Mouse (Mus musculus) midbrain, embryonic 13.5 days (tissue): ENCODE results near the gene Tfap2a. TPM values are rescaled to one million over a fixed set of nuclear protein-coding genes. Genes with fewer than 3 reads are reported as not detected.

Experiments used
- ATAC-seq: fragments of 200-750 bp; cut with Nextera tagmentation; 2 replicates; pipeline ENCODE4 v1.8.0; 2017; ENCODE audit warnings: mild to moderate bottlenecking, moderate TSS enrichment, moderate library complexity
- H3K27ac ChIP-seq: fragments of 300-500 bp; sonication (generic); 2 replicates; pipeline ENCODE4 v1.5.1; 2015; ENCODE audit warnings: inconsistent platforms, mild to moderate bottlenecking, moderate library complexity
- H3K27me3 ChIP-seq: fragments of 300-500 bp; sonication (generic); 2 replicates; pipeline ENCODE4 v1.6.1; 2015; ENCODE audit warnings: mild to moderate bottlenecking, inconsistent platforms
- H3K36me3 ChIP-seq: fragments of 300-500 bp; sonication (generic); 2 replicates; pipeline ENCODE4 v1.6.1; 2015; ENCODE audit warnings: mild to moderate bottlenecking, inconsistent platforms
- H3K4me1 ChIP-seq: fragments of 300-500 bp; sonication (generic); replicated peaks from 2 replicates; pipeline ENCODE4 v1.6.1; 2015; ENCODE audit warnings: inconsistent platforms
- H3K4me2 ChIP-seq: fragments of 300-500 bp; sonication (generic); replicated peaks from 2 replicates; pipeline ENCODE4 v1.6.1; 2015; ENCODE audit warnings: moderate library complexity, mild to moderate bottlenecking, inconsistent platforms
- H3K4me3 ChIP-seq: fragments of 300-500 bp; sonication (generic); replicated peaks from 2 replicates; pipeline ENCODE4 v1.5.1; 2015; ENCODE audit warnings: mild to moderate bottlenecking, inconsistent platforms
- H3K9ac ChIP-seq: fragments of 300-500 bp; sonication (generic); replicated peaks from 2 replicates; pipeline ENCODE4 v1.6.1; 2015; ENCODE audit warnings: mild to moderate bottlenecking, inconsistent platforms
- H3K9me3 ChIP-seq: fragments of 300-500 bp; sonication (generic); 2 replicates; pipeline ENCODE4 v1.6.1; 2016; ENCODE audit warnings: mild to moderate bottlenecking, inconsistent platforms
- WGBS: fragments of 180-500 bp; shearing (Covaris S2); methylation state at CpG from one replicate; pipeline ENCODE4 v1.1.7; 2015; 5-methylcytosine and 5-hydroxymethylcytosine counted together
- polyA plus RNA-seq: library from polyadenylated mRNA; unstranded; fragments of >200 nt; fragmentation: Nextera tagmentation; extraction: Ambion mirVana; gene quantifications from 2 replicates; pipeline ENCODE4 v1.2.1, GENCODE M21; 2015

The Tfap2a gene
- polyA plus RNA-seq, 1 experiment from 2014 or later = 8.9 TPM

DNA sequence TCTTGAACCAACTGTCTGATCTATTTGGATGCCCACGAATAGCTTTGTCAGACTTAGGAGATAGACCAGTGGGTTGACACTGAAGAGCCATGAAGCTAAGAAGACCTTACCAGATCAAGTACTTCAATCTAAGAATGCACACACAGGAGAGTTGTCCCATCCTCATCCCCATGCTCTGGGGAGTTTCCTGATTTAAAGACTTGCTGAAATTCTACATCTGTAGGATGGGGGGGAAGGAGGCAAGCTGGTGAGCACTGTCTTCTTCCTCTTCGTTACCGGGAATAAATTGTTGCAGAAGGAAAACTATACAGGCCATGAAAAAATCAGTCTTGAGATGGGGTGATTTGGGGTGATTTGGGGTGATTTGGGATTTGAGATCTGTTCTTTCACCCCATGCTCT lies 30.5 kb downstream of the Tfap2a start:
- ATAC-seq = no peak
- Histone ChIP-seq H3K36me3 (no peaks in the 10 kb centered on the region), H3K9ac (no peak overlapping the region), H3K4me1 (peaks cover 40% of the 10 kb centered on the region), H3K27me3 (peaks cover 99% of the 10 kb centered on the region), H3K4me2 (no peak overlapping the region), H3K27ac (no peak overlapping the region), H3K4me3 (no peak overlapping the region), H3K9me3 (no peaks in the 10 kb centered on the region)
- 1% methylated on average over 3 of the region's 3 CpGs for WGBS

DNA sequence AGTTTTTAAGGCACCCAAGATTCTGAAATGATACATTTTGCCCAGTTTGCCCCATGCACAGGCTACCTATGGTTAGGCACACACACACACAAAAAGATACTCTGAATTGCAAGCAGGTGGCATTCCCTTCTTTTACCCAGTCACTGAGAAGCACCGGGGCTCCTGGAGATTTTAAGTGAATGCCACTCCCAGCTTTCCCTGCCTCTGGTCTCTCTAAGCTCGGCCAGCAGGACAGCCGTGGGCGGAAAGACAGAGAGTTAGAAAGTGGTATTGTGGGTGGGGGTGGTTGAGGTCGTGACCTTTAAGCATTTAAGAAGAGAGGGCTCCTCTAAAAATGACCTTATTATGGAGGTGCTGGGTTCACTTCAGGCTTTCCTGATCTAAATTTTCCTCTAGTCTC lies 31.6 kb downstream of the Tfap2a start:
- no peak overlapping the region for H3K4me2 ChIP-seq
- no peak overlapping the region for H3K4me3 ChIP-seq
- WGBS = under 1% methylated on average over 5 of the region's 5 CpGs
- H3K9me3 ChIP-seq = no peaks in the 10 kb centered on the region
- no peaks in the 10 kb centered on the region for H3K36me3 ChIP-seq
- no peak overlapping the region for H3K27ac ChIP-seq
- ATAC-seq = no peak
- H3K4me1 ChIP-seq = peaks cover 42% of the 10 kb centered on the region
- no peak overlapping the region for H3K9ac ChIP-seq
- peaks cover 100% of the 10 kb centered on the region for H3K27me3 ChIP-seq

GRCm38 (mm10) chr13:40705821-40706425 lies 32.3 kb downstream of the Tfap2a start:
- H3K9ac ChIP-seq = no peak overlapping the region
- no peak overlapping the region for H3K4me3 ChIP-seq
- no peaks in the 10 kb centered on the region for H3K9me3 ChIP-seq
- no peak for ATAC-seq
- 3% methylated on average over 4 of the region's 4 CpGs for WGBS
- H3K27me3 ChIP-seq = peaks cover 100% of the 10 kb centered on the region
- peaks cover 42% of the 10 kb centered on the region for H3K4me1 ChIP-seq
- H3K36me3 ChIP-seq = no peaks in the 10 kb centered on the region
- no peak overlapping the region for H3K27ac ChIP-seq
- no peak overlapping the region for H3K4me2 ChIP-seq

DNA sequence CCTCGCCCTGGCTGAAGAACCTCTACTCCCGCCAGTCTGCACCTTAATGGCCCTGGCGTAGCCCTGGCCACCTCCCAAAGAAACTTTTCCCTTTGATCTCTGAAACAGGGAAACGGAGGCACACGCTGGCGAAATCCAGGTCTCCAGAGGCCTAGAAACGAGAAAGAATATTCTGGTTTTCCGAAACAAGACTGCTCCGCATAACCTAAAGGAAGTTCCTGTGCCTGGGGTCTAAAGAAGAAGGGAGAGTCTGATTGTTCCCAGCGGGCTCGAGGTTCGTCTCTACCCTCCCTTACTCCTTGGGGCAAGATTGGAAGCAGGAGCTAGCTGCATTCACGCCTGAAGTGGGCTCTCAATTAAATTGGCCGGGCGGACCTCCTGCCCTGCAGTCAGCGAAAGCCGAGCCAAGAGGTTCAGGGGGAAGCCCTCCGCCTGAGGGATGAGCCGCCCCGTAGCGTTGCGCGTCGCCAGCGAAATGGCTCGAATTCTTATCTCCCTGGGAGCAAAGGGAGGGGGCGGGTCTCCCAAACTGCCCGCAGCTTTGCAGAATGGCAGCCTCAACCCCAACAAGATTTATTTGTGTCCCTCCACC lies 33.2 kb downstream of the Tfap2a start:
- H3K27me3 ChIP-seq = peaks cover 100% of the 10 kb centered on the region
- H3K9ac ChIP-seq = no peak overlapping the region
- no peaks in the 10 kb centered on the region for H3K9me3 ChIP-seq
- no peaks in the 10 kb centered on the region for H3K36me3 ChIP-seq
- ATAC-seq = no peak
- H3K4me1 ChIP-seq = peaks cover 39% of the 10 kb centered on the region
- WGBS = 0% methylated on average over 28 of the region's 28 CpGs
- peak overlapping the region; percentile 42 for H3K4me2 ChIP-seq
- H3K4me3 ChIP-seq = no peak overlapping the region
- H3K27ac ChIP-seq = peak overlapping the region; percentile 53

DNA sequence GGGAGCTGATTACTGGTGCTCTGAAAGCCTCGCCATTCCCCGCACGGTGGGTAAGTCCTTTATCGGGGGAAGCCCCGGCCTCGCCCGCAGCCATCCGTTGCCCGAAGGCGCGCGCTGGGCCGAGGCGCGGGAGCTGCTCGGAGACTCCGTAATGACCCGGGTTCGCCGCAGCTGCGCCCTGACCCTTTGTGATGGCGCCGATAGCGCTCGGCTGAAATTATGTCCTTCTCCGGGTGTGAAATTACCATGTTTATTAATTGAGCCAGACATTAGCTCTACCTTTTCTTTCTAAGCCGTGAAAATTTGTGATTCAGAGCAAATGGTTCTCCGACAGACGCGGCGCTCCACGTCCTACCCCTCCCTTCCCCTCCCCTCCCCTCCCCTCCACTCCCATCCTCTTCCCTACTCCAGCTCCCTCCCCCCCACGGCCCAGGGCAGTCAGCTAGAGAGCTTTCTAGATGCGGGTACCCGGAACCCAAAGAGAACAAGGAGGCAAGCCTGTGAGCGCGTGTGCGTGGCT lies 34.1 kb downstream of the Tfap2a start:
- peaks cover 96% of the 10 kb centered on the region for H3K27me3 ChIP-seq
- H3K4me1 ChIP-seq = peaks cover 31% of the 10 kb centered on the region
- peak; percentile 77 for ATAC-seq
- under 1% methylated on average over 38 of the region's 38 CpGs for WGBS
- peak overlapping the region; percentile 28; the same call in 1 of the 2 replicates for H3K4me3 ChIP-seq
- no peaks in the 10 kb centered on the region for H3K9me3 ChIP-seq
- H3K4me2 ChIP-seq = peak overlapping the region; percentile 42
- no peak overlapping the region for H3K9ac ChIP-seq
- H3K36me3 ChIP-seq = no peaks in the 10 kb centered on the region
- H3K27ac ChIP-seq = no peak overlapping the region; the same call in 1 of the 2 replicates

- Histone ChIP-seq H3K9ac (no peak overlapping the region), H3K4me2 (0 out of 2 replicates have a peak overlapping the region, but pooled peaks have one; percentile 1), H3K27ac (0 out of 2 replicates have a peak overlapping the region, but pooled peaks have one; percentile 22), H3K4me3 (no peak overlapping the region), H3K36me3 (no peaks in the 10 kb centered on the region), H3K9me3 (no peaks in the 10 kb centered on the region), H3K27me3 (peaks cover 90% of the 10 kb centered on the region), H3K4me1 (peaks cover 25% of the 10 kb centered on the region)
- under 1% methylated on average over 19 of the region's 19 CpGs for WGBS
- no peak for ATAC-seq
These were observed 34.9 kb downstream of the Tfap2a start for GRCm38 (mm10) chr13:40703123-40703797.

GRCm38 (mm10) chr13:40702361-40703122 lies 35.6 kb downstream of the Tfap2a start:
- peak overlapping the region; percentile 1; the same call in 1 of the 2 replicates for H3K4me2 ChIP-seq
- ATAC-seq = no peak
- no peak overlapping the region for H3K9ac ChIP-seq
- 0 out of 2 replicates have a peak overlapping the region, but pooled peaks have one; percentile 22 for H3K27ac ChIP-seq
- no peaks in the 10 kb centered on the region for H3K36me3 ChIP-seq
- H3K9me3 ChIP-seq = no peaks in the 10 kb centered on the region
- no peak overlapping the region for H3K4me3 ChIP-seq
- peaks cover 90% of the 10 kb centered on the region for H3K27me3 ChIP-seq
- peaks cover 25% of the 10 kb centered on the region for H3K4me1 ChIP-seq
- 4% methylated on average over 30 of the region's 30 CpGs for WGBS

- peaks cover 25% of the 10 kb centered on the region for H3K4me1 ChIP-seq
- ATAC-seq = no peak
- no peak overlapping the region for H3K27ac ChIP-seq
- no peak overlapping the region for H3K4me2 ChIP-seq
- H3K9me3 ChIP-seq = no peaks in the 10 kb centered on the region
- no peak overlapping the region for H3K9ac ChIP-seq
- 3% methylated on average over 12 of the region's 12 CpGs for WGBS
- peaks cover 83% of the 10 kb centered on the region for H3K27me3 ChIP-seq
- H3K36me3 ChIP-seq = no peaks in the 10 kb centered on the region
- no peak overlapping the region for H3K4me3 ChIP-seq
These were observed 36.5 kb downstream of the Tfap2a start for GRCm38 (mm10) chr13:40701691-40702090.

- Histone ChIP-seq H3K4me1 (no peaks in the 10 kb centered on the region), H3K9me3 (no peaks in the 10 kb centered on the region), H3K36me3 (no peaks in the 10 kb centered on the region), H3K4me2 (no peak overlapping the region), H3K4me3 (no peak overlapping the region), H3K27ac (no peak overlapping the region), H3K9ac (no peak overlapping the region), H3K27me3 (no peaks in the 10 kb centered on the region)
- no peak for ATAC-seq
- WGBS = 91% methylated on average over 3 of the region's 3 CpGs
These were observed 52.4 kb downstream of the Tfap2a start for GRCm38 (mm10) chr13:40685790-40686189.

DNA sequence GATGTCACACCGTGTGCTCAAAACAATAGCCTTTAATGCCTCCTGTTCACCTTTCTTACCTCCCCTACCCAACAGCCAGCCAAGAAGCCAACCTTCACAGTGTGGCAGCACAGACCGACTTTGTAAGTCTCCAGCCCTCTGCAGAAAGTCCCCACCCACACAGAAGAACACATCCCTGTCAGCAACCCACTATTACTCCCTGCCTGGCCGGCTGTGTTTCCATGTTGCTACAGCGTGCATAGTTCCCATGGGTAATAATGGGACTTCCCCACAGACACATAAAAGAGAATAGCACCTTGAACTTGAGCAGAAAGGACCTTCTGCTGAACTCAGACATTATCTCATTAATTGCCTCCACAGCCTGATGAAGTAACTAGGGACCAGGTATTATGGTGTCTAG lies 61.4 kb downstream of the Tfap2a start:
- Histone ChIP-seq H3K9me3 (no peaks in the 10 kb centered on the region), H3K27me3 (0 out of 2 replicates have a peak, but pooled peaks cover 4% of the 10 kb centered on the region), H3K9ac (no peak overlapping the region), H3K4me1 (no peaks in the 10 kb centered on the region), H3K4me3 (no peak overlapping the region), H3K4me2 (no peak overlapping the region), H3K36me3 (no peaks in the 10 kb centered on the region), H3K27ac (no peak overlapping the region)
- WGBS = 49% methylated on average over 4 of the region's 4 CpGs
- no peak for ATAC-seq
